Mouse (Mus musculus): Measurements from ENCODE around the gene Hnrnpl. TPM values are rescaled to one million over a fixed set of nuclear protein-coding genes. Genes with fewer than 3 reads are reported as not detected.

The Hnrnpl gene
- polyA plus RNA-seq, 1 experiment from 2014 or later, result 372 TPM

GRCm38 (mm10) chr7:28815230-28815629 is 6.9 kb downstream of the Hnrnpl start:
- Histone ChIP-seq H3K4me3 (no peak overlapping the region), H3K27me3 (no peaks in the 10 kb centered on the region), H3K4me1 (peaks cover 42% of the 10 kb centered on the region), H3K27ac (no peak overlapping the region), H3K9me3 (no peaks in the 10 kb centered on the region), H3K36me3 (peaks cover 78% of the 10 kb centered on the region), H3K4me2 (replicated peaks) (no peak overlapping the region), H3K9ac (no peak overlapping the region)
- no peak for ATAC-seq (ENCODE audit: insufficient number of reproducible peaks, insufficient read depth, low FRiP score, low TSS enrichment)
- whole genome bisulfite sequencing, result 88% methylated on average over 9 of the region's 9 CpGs

- Histone ChIP-seq H3K9ac (0 out of 2 replicates have a peak overlapping the region, but pooled peaks have one; percentile 34), H3K27me3 (no peaks in the 10 kb centered on the region), H3K4me2 (replicated peaks) (no peak overlapping the region), H3K4me1 (peaks cover 42% of the 10 kb centered on the region), H3K36me3 (peaks cover 87% of the 10 kb centered on the region), H3K4me3 (no peak overlapping the region), H3K27ac (no peak overlapping the region), H3K9me3 (no peaks in the 10 kb centered on the region)
- no peak for ATAC-seq (ENCODE audit: insufficient number of reproducible peaks, insufficient read depth, low FRiP score, low TSS enrichment)
- 92% methylated on average over 9 of the region's 9 CpGs for WGBS
Observed at GRCm38 (mm10) chr7:28816201-28816600, 7.9 kb downstream of the Hnrnpl start.

- Histone ChIP-seq H3K36me3 (peaks cover 93% of the 10 kb centered on the region), H3K27me3 (no peaks in the 10 kb centered on the region), H3K27ac (no peak overlapping the region), H3K4me2 (replicated peaks) (no peak overlapping the region), H3K9me3 (no peaks in the 10 kb centered on the region), H3K4me1 (peaks cover 42% of the 10 kb centered on the region), H3K9ac (no peak overlapping the region), H3K4me3 (no peak overlapping the region)
- 92% methylated on average over 10 of the region's 10 CpGs for WGBS
- ATAC-seq (ENCODE audit: insufficient number of reproducible peaks, insufficient read depth, low FRiP score, low TSS enrichment), result no peak
Observed at GRCm38 (mm10) chr7:28816920-28817319, 8.6 kb downstream of the Hnrnpl start.

- 79% methylated on average over 6 of the region's 6 CpGs for WGBS
- H3K4me3 ChIP-seq, result no peak overlapping the region
- H3K9me3 ChIP-seq, result no peaks in the 10 kb centered on the region
- no peak for ATAC-seq (ENCODE audit: insufficient number of reproducible peaks, insufficient read depth, low FRiP score, low TSS enrichment)
- peaks cover 95% of the 10 kb centered on the region for H3K36me3 ChIP-seq
- H3K27ac ChIP-seq, result 0 out of 2 replicates have a peak overlapping the region, but pooled peaks have one; percentile 33
- peaks cover 36% of the 10 kb centered on the region for H3K4me1 ChIP-seq
- H3K9ac ChIP-seq, result no peak overlapping the region
- H3K27me3 ChIP-seq, result no peaks in the 10 kb centered on the region
- H3K4me2 ChIP-seq (replicated peaks), result no peak overlapping the region
Observed at GRCm38 (mm10) chr7:28817524-28817923, 9.2 kb downstream of the Hnrnpl start.

- ATAC-seq (ENCODE audit: insufficient number of reproducible peaks, insufficient read depth, low FRiP score, low TSS enrichment), result no peak
- H3K36me3 ChIP-seq, result peaks cover 96% of the 10 kb centered on the region
- H3K27me3 ChIP-seq, result no peaks in the 10 kb centered on the region
- H3K4me1 ChIP-seq, result peaks cover 32% of the 10 kb centered on the region
- H3K9ac ChIP-seq, result no peak overlapping the region
- H3K9me3 ChIP-seq, result no peaks in the 10 kb centered on the region
- H3K4me3 ChIP-seq, result no peak overlapping the region
- no peak overlapping the region for H3K4me2 ChIP-seq (replicated peaks)
- 76% methylated on average over 4 of the region's 4 CpGs for WGBS
- 0 out of 2 replicates have a peak overlapping the region, but pooled peaks have one; percentile 33 for H3K27ac ChIP-seq
Observed at GRCm38 (mm10) chr7:28817957-28818356, 9.6 kb downstream of the Hnrnpl start.

- 78% methylated on average over 18 of the region's 18 CpGs for WGBS
- Histone ChIP-seq H3K9me3 (no peaks in the 10 kb centered on the region), H3K4me1 (peaks cover 29% of the 10 kb centered on the region), H3K4me3 (no peak overlapping the region), H3K27me3 (no peaks in the 10 kb centered on the region), H3K36me3 (peaks cover 92% of the 10 kb centered on the region), H3K27ac (no peak overlapping the region), H3K9ac (no peak overlapping the region), H3K4me2 (replicated peaks) (no peak overlapping the region)
- no peak for ATAC-seq (ENCODE audit: insufficient number of reproducible peaks, insufficient read depth, low FRiP score, low TSS enrichment)
Observed at GRCm38 (mm10) chr7:28818436-28818835, 10.1 kb downstream of the Hnrnpl start.

- Histone ChIP-seq H3K4me3 (no peak overlapping the region), H3K27ac (no peak overlapping the region), H3K4me1 (peaks cover 25% of the 10 kb centered on the region), H3K27me3 (no peaks in the 10 kb centered on the region), H3K9me3 (no peaks in the 10 kb centered on the region), H3K4me2 (replicated peaks) (no peak overlapping the region), H3K9ac (no peak overlapping the region), H3K36me3 (peaks cover 87% of the 10 kb centered on the region)
- no peak for ATAC-seq (ENCODE audit: insufficient number of reproducible peaks, insufficient read depth, low FRiP score, low TSS enrichment)
- WGBS, result 90% methylated on average over 4 of the region's 4 CpGs
Observed at GRCm38 (mm10) chr7:28818861-28819452, 10.6 kb downstream of the Hnrnpl start.

GRCm38 (mm10) chr7:28819571-28819970 is 11.2 kb downstream of the Hnrnpl start:
- no peak overlapping the region for H3K4me3 ChIP-seq
- H3K36me3 ChIP-seq, result peaks cover 80% of the 10 kb centered on the region
- H3K4me1 ChIP-seq, result peaks cover 24% of the 10 kb centered on the region
- 86% methylated on average over 4 of the region's 4 CpGs for WGBS
- H3K27ac ChIP-seq, result 0 out of 2 replicates have a peak overlapping the region, but pooled peaks have one; percentile 31
- no peak overlapping the region for H3K4me2 ChIP-seq (replicated peaks)
- no peak for ATAC-seq (ENCODE audit: insufficient number of reproducible peaks, insufficient read depth, low FRiP score, low TSS enrichment)
- no peak overlapping the region; the same call in 1 of the 2 replicates for H3K9ac ChIP-seq
- H3K9me3 ChIP-seq, result no peaks in the 10 kb centered on the region
- H3K27me3 ChIP-seq, result no peaks in the 10 kb centered on the region

GRCm38 (mm10) chr7:28820358-28821260 is 12.3 kb downstream of the Hnrnpl start:
- no peak overlapping the region for H3K4me3 ChIP-seq
- 0 out of 2 replicates have a peak, but pooled peaks have one; percentile 18 for ATAC-seq (ENCODE audit: insufficient number of reproducible peaks, insufficient read depth, low FRiP score, low TSS enrichment)
- 64% methylated on average over 12 of the region's 12 CpGs for WGBS

GRCm38 (mm10) chr7:28821261-28821831 is 13.0 kb downstream of the Hnrnpl start:
- H3K9me3 ChIP-seq, result no peaks in the 10 kb centered on the region
- 0 out of 2 replicates have a peak overlapping the region, but pooled peaks have one; percentile 32 for H3K27ac ChIP-seq
- H3K36me3 ChIP-seq, result peaks cover 63% of the 10 kb centered on the region
- WGBS, result 78% methylated on average over 10 of the region's 10 CpGs
- H3K4me2 ChIP-seq (replicated peaks), result 0 out of 2 replicates have a peak overlapping the region, but pooled peaks have one; percentile 1
- H3K27me3 ChIP-seq, result no peaks in the 10 kb centered on the region
- H3K4me1 ChIP-seq, result peaks cover 24% of the 10 kb centered on the region
- ATAC-seq (ENCODE audit: insufficient number of reproducible peaks, insufficient read depth, low FRiP score, low TSS enrichment), result no peak
- H3K4me3 ChIP-seq, result no peak overlapping the region
- no peak overlapping the region for H3K9ac ChIP-seq

More at GRCm38 (mm10) chr7:28820358-28821260, 12.3 kb downstream of the Hnrnpl start:
- Histone ChIP-seq H3K27ac (peak overlapping the region; percentile 32; the same call in 1 of the 2 replicates), H3K27me3 (no peaks in the 10 kb centered on the region), H3K4me1 (peaks cover 19% of the 10 kb centered on the region), H3K9me3 (no peaks in the 10 kb centered on the region), H3K4me2 (replicated peaks) (0 out of 2 replicates have a peak overlapping the region, but pooled peaks have one; percentile 1), H3K9ac (no peak overlapping the region), H3K36me3 (peaks cover 70% of the 10 kb centered on the region)

GRCm38 (mm10) chr7:28822556-28822955 is 14.2 kb downstream of the Hnrnpl start:
- Histone ChIP-seq H3K27ac (no peak overlapping the region), H3K4me3 (no peak overlapping the region), H3K9ac (no peak overlapping the region), H3K4me1 (peaks cover 16% of the 10 kb centered on the region; the same call in 1 of the 2 replicates), H3K9me3 (no peaks in the 10 kb centered on the region), H3K4me2 (replicated peaks) (no peak overlapping the region), H3K27me3 (no peaks in the 10 kb centered on the region), H3K36me3 (peaks cover 51% of the 10 kb centered on the region)
- no peak for ATAC-seq (ENCODE audit: insufficient number of reproducible peaks, insufficient read depth, low FRiP score, low TSS enrichment)
- WGBS, result 68% methylated on average over 1 of the region's 1 CpGs
